In the genomic region with DNA sequence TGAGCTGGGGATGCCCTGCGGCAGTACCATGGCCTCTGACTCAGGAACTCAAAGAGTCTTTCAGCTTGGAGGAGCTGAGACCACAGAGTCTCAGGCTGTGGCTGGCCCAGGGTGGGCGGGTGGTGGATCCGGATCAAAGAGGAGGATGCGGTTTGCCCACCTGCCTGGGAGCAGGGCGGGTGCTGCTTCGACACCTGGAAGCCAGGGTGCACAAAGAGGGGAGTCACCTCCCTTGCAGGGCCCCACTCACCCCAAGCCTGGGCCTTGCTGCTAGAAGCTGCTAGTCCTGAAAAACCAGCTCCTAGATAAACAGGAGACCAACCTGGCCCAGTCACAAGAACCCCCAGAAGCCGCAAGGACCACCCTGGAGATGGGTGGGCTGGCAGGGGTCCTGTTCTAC, we compare ENCODE assay signal across 12 mouse cellular contexts. TPM values are rescaled to one million over a fixed set of nuclear protein-coding genes. Genes with fewer than 3 reads are reported as not detected.
DNase-seq lines count a peak whose midpoint lies in the region; ATAC-seq lines count a peak whose summit lies in the region.
"Had no signal": no experiment of that assay in that cellular context is flagged by ENCODE, and none has a peak within 500 bp of the region (broad histone marks: within the 10 kb centered on the region; RNA-seq: fewer than 3 reads in every experiment).

No protein-coding gene starts in this region.

- no peaks in the 10 kb centered on the region for H3K27me3 ChIP-seq in heart, embryonic 16.5 days (ENCODE audit: control insufficient read depth, insufficient read depth, low read length)
- no peaks in the 10 kb centered on the region for H3K27me3 ChIP-seq in limb, embryonic 15.5 days
- no peaks in the 10 kb centered on the region for H3K27me3 ChIP-seq in hindbrain, embryonic 14.5 days (ENCODE audit: control insufficient read depth, insufficient read depth, low read length)
- H3K27me3 ChIP-seq: liver, embryonic 15.5 days had no signal

- WGBS in heart, embryonic 16.5 days = 78% methylated on average over 7 of the region's 7 CpGs
- WGBS in limb, embryonic 15.5 days = 77% methylated on average over 7 of the region's 7 CpGs
- WGBS in hindbrain, embryonic 14.5 days = 100% methylated on average over 7 of the region's 7 CpGs

- intact Hi-C loops in heart, postnatal 25 days (cut with DNase I) = no loop called here

- ATAC-seq in heart, embryonic 16.5 days (replicated peaks; ENCODE audit: extremely low read depth, insufficient read depth, low FRiP score) = peak; percentile 33; the same call in 1 of the 2 replicates
- ATAC-seq in limb, embryonic 15.5 days (ENCODE audit: insufficient number of reproducible peaks, low FRiP score, low TSS enrichment, low read depth) = no peak
- ATAC-seq in hindbrain, embryonic 14.5 days (ENCODE audit: low FRiP score) = no peak
- ATAC-seq: hindbrain, postnatal 0 days had no signal

- no peak overlapping the region for H3K9ac ChIP-seq in heart, embryonic 16.5 days (ENCODE audit: low read length)
- H3K9ac ChIP-seq in limb, embryonic 15.5 days = no peak overlapping the region
- no peak overlapping the region for H3K9ac ChIP-seq in hindbrain, embryonic 14.5 days
- H3K9ac ChIP-seq: liver, embryonic 15.5 days had no signal

- no peak overlapping the region for H3K4me3 ChIP-seq in heart, embryonic 16.5 days (ENCODE audit: low read length)
- H3K4me3 ChIP-seq in limb, embryonic 15.5 days = no peak overlapping the region
- no peak overlapping the region for H3K4me3 ChIP-seq in hindbrain, embryonic 14.5 days (replicated peaks; ENCODE audit: low read length)
- H3K4me3 ChIP-seq: liver, embryonic 15.5 days had no signal

- 0 out of 2 replicates have a peak, but pooled peaks cover 4% of the 10 kb centered on the region for H3K36me3 ChIP-seq in heart, embryonic 16.5 days (ENCODE audit: control insufficient read depth, insufficient read depth)
- peaks cover 35% of the 10 kb centered on the region; the same call in 1 of the 2 replicates for H3K36me3 ChIP-seq in limb, embryonic 15.5 days
- H3K36me3 ChIP-seq in hindbrain, embryonic 14.5 days (replicated peaks; ENCODE audit: control insufficient read depth, insufficient read depth) = peaks cover 9% of the 10 kb centered on the region; the same call in 1 of the 2 replicates
- H3K36me3 ChIP-seq: liver, embryonic 15.5 days had no signal

- peak overlapping the region; percentile 88 for H3K27ac ChIP-seq in heart, embryonic 16.5 days (ENCODE audit: low read length)
- H3K27ac ChIP-seq in limb, embryonic 15.5 days = peak overlapping the region; percentile 73
- no peak overlapping the region for H3K27ac ChIP-seq in hindbrain, embryonic 14.5 days
- H3K27ac ChIP-seq: hindbrain, postnatal 0 days; liver, embryonic 15.5 days had no signal

- H3K4me2 ChIP-seq in heart, embryonic 16.5 days (ENCODE audit: low read depth, low read length) = no peak overlapping the region
- 0 out of 2 replicates have a peak overlapping the region, but pooled peaks have one; percentile 10 for H3K4me2 ChIP-seq in limb, embryonic 15.5 days
- H3K4me2 ChIP-seq in hindbrain, embryonic 14.5 days (replicated peaks) = no peak overlapping the region
- H3K4me2 ChIP-seq: liver, embryonic 15.5 days had no signal

- DNase-seq in heart, postnatal 25 days (ENCODE audit: low spot score) = no peak
- DNase-seq in CD4-positive helper T cell, adult 2 months (ENCODE audit: low read depth, low spot score) = peak; percentile 81
- DNase-seq in T-cell, adult 2 months (ENCODE audit: low spot score) = peak; percentile 87
- DNase-seq in left cerebral cortex, adult 8-10 months (ENCODE audit: low spot score in 2 of 2) = no peak
- DNase-seq in Muller cell, postnatal 12 days (ENCODE audit: inconsistent ontology term) = no peak
- no peak for DNase-seq in hindbrain, embryonic 14.5 days (ENCODE audit: low spot score)
- DNase-seq: adrenal gland, postnatal 10 days; retina, postnatal 1 day had no signal

- H3K9me3 ChIP-seq in heart, embryonic 16.5 days (replicated peaks; ENCODE audit: control insufficient read depth, low read length) = 0 out of 2 replicates have a peak, but pooled peaks cover 3% of the 10 kb centered on the region
- no peaks in the 10 kb centered on the region for H3K9me3 ChIP-seq in limb, embryonic 15.5 days
- 0 out of 2 replicates have a peak, but pooled peaks cover 4% of the 10 kb centered on the region for H3K9me3 ChIP-seq in hindbrain, embryonic 14.5 days (ENCODE audit: control insufficient read depth, low read length)
- H3K9me3 ChIP-seq: liver, embryonic 15.5 days had no signal

- peaks cover 41% of the 10 kb centered on the region for H3K4me1 ChIP-seq in heart, embryonic 16.5 days (ENCODE audit: control insufficient read depth, insufficient read depth, low read length)
- H3K4me1 ChIP-seq in limb, embryonic 15.5 days = peaks cover 45% of the 10 kb centered on the region
- H3K4me1 ChIP-seq in hindbrain, embryonic 14.5 days (replicated peaks; ENCODE audit: control insufficient read depth, insufficient read depth, low read length) = no peaks in the 10 kb centered on the region; the same call in 1 of the 2 replicates

RNA-seq across cellular contexts. Expression of a gene that starts 12.0 kb away (rescaled TPM):
- 48.2 and 50.7 TPM in 2 replicates for polyA plus RNA-seq in heart, embryonic 16.5 days (2015; fragmentation: Nextera tagmentation; extraction: Ambion mirVana)
- 10 to 100 TPM; 18.2 to 26.3 TPM for total RNA-seq in heart, postnatal 25 days (2021)
- polyA plus RNA-seq in limb, embryonic 15.5 days (2015; fragmentation: Nextera tagmentation; extraction: Ambion mirVana) = 93.5 and 102 TPM in 2 replicates
- 10 to 100 TPM; 48.9 to 66.4 (median 52.1) TPM for total RNA-seq in left cerebral cortex, adult 8-10 months (2022)
- 57.1 and 57.3 TPM in 2 replicates for polyA plus RNA-seq in hindbrain, embryonic 14.5 days (2014; fragmentation: Nextera tagmentation; extraction: Ambion mirVana)

Comparison
In these comparisons a context has a peak if more than half of its experiments do, and no peak if none do; other contexts are left out.
1. DNase-seq: peak in CD4-positive helper T cell, adult 2 months (single experiment) and T-cell, adult 2 months (single experiment); none in heart, postnatal 25 days (single experiment), left cerebral cortex, adult 8-10 months (0 of 2), Muller cell, postnatal 12 days (single experiment) and hindbrain, embryonic 14.5 days (single experiment).